Mouse (Mus musculus) Patski (cell line): Measurements from ENCODE around the gene 2200002J24Rik. TPM values are rescaled to one million over a fixed set of nuclear protein-coding genes. Genes with fewer than 3 reads are reported as not detected.

Experiments
- ATAC-seq: fragments of 100-300 bp; one replicate; pipeline ENCODE4 v1.8.0; 2021
- CTCF ChIA-PET: fragments of 350-600 bp; sonication (Branson Sonifier 250); formaldehyde crosslinking; loops from one replicate; lab custom pipeline; 2022; ENCODE audit warnings: inconsistent platforms; lab: Charles Lee
- POLR2A ChIA-PET: fragments of 350-600 bp; sonication (Branson Sonifier 250); formaldehyde crosslinking; loops from one replicate; lab custom pipeline; 2022; ENCODE audit warnings: antibody characterized with exemption, inconsistent platforms; lab: Charles Lee
- DNase-seq: peaks from one replicate; pipeline ENCODE4 v3.0.0-alpha.2; 2011; ENCODE audit warnings: low read depth, low spot score
- H3K27me3 ChIP-seq: fragments of 371-371 bp; one replicate; pipeline ENCODE4 v1.5.1; 2021
- CTCF ChIP-seq: fragments of 100-300 bp; IDR thresholded peaks from one replicate; pipeline ENCODE4 v1.5.1; 2021
- in situ Hi-C: fragments of 300-500 bp; cut with MboI; formaldehyde crosslinking; loops from 3 replicates; pipeline ENCODE4 v1.11.1; 2018; ENCODE audit warnings: low pct_unique_long_range_greater_than_20kb, mixed read lengths
- polyA plus RNA-seq: library from polyadenylated mRNA; unstranded; gene quantifications from one replicate; pipeline ENCODE4 v1.2.3, GENCODE M21; 2021

Gene 2200002J24Rik
- polyA plus RNA-seq: 0.13 TPM

DNA sequence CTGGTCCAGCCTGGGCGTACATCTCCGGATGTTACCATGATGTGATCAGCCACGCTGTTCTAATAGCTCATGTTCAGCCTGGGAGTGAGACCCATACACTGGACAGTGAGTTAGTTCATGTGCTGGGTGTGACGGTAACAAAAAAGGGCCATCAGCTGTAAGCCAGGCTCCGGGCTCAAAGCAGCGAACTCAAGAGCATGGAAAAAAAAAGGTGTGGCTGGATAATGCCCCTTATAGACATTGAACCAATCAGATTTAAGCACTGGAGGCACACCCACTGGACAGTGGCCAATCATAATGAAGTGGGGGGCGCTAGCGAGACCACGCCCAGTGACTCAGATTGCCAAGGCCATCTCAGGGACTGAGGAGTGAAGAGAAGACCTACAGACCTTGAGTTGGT lies at the start of gene 2200002J24Rik:
2200002J24Rik (plus strand) TSS at position 338 of the 400 bp plus-strand sequence.
- ATAC-seq: no peak
- peaks cover 10% of the 10 kb centered on the region for H3K27me3 ChIP-seq
- ChIA-PET POLR2A (no interaction called here), CTCF (no interaction called here)
- in situ Hi-C loops: no loop called here
- no peak for DNase-seq
- TF ChIP-seq CTCF: no peak

GRCm38 (mm10) chr7:30649591-30650540 lies 48.9 kb upstream of the 2200002J24Rik start, which contains the start of gene Rbm42:
Rbm42 (minus strand) TSS chr7:30650317.
- DNase-seq (peak; percentile 91), ATAC-seq (peak; percentile 96)
- in situ Hi-C loops: no loop called here
- ChIA-PET POLR2A (interaction anchor here (0.5 to 1.2 kb wide), 2 partner anchors 13 to 15 kb away, joined by 3 to 5 read pairs; partner anchors contain the start of gene Haus5), CTCF (interaction anchor here (1.0 to 1.4 kb wide), 2 partner anchors 18 to 24 kb away, joined by 3 to 4 read pairs; partner anchors contain the start of gene Cox6b1)
- H3K27me3 ChIP-seq: no peaks in the 10 kb centered on the region
- no peak for TF ChIP-seq CTCF

DNA sequence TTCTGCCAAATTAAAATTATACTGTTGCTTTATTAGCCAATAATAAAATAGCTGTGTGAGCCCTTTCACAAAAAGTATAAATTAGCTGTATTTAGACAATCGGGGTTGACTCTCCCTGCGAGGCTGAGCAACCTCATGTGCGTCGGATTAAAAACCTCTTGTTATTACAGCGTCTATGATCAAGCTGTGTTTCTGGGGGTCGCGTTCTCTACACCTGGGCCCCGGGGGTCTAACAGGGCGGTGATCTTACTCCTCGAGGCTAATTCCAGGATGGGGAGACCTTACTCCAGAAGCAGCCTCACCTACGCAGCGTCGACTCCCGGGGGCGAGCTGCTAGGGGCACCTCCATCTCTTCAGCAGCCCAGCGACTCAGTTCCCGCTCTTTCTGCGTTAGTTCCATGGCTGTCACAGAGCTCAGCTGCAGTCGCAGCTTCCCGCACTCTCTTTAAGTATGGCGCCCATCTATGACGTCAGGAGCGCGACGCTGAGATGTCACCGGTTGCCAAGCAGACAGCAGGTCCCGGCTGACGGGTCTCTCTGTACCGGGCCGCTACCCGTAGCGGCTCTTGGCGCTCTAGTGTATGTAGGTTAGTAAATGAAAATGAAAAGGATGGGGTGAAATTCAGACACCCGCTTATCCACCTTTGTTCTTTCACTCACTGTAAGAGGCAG lies 34.1 kb upstream of the 2200002J24Rik start, which contains the start of gene Haus5:
Haus5 (minus strand) TSS at position 466 of the 672 bp plus-strand sequence.
- in situ Hi-C loops: no loop called here
- ATAC-seq: peak; percentile 56
- POLR2A ChIA-PET: interaction anchor here (0.5 to 1.7 kb wide), 7 partner anchors 12 to 455 kb away, joined by 3 to 10 read pairs (median 3); partner anchors contain the start of gene Rbm42
- TF ChIP-seq CTCF: no peak
- peak; percentile 55 for DNase-seq
- no peaks in the 10 kb centered on the region for H3K27me3 ChIP-seq
- CTCF ChIA-PET: no interaction called here

DNA sequence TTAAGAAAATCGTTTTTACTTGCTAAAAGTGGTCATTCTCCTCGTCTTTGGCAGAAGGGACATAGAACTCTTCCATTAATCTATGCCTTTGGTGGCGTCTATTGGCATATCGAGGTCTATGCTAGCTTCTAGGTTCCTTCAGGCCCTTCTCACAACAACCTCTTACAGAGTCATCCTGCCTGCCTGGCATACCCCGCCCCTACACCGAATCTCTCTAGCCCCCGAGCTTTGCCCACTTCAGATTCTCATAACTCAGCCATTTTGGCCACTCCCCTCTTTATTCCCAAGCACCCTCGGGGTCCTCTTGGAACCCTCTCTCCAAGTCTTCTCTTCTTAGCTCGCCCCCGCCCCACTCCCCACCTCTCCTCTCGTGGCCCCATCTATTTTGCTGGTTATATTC lies 33.4 kb upstream of the 2200002J24Rik start:
- no peaks in the 10 kb centered on the region for H3K27me3 ChIP-seq
- DNase-seq: no peak
- ATAC-seq: peak; percentile 32
- ChIA-PET POLR2A (interaction anchor here (0.5 to 1.7 kb wide), 4 partner anchors 14 to 66 kb away, joined by 3 to 5 read pairs (median 3); partner anchors contain the start of gene Rbm42), CTCF (interaction anchor here (1.1 to 1.3 kb wide), 2 partner anchors 20 to 51 kb away, joined by 3 to 4 read pairs; no protein-coding TSS in a partner anchor)
- in situ Hi-C loops: no loop called here
- TF ChIP-seq CTCF: no peak

- no peak for ATAC-seq
Observed at GRCm38 (mm10) chr7:30669229-30669628, 29.5 kb upstream of the 2200002J24Rik start.

GRCm38 (mm10) chr7:30671480-30671879 lies 27.2 kb upstream of the 2200002J24Rik start, which contains the start of gene Pmis2:
Pmis2 (minus strand) TSS chr7:30671605.
- DNase-seq (no peak), ATAC-seq (no peak)
- TF ChIP-seq CTCF: no peak
- ChIA-PET CTCF (no interaction called here), POLR2A (interaction anchor here (0.5 kb wide), 1 partner anchor 46 kb away, joined by 4 read pairs; no protein-coding TSS in a partner anchor)
- in situ Hi-C loops: loop anchor here (10.0 kb wide), 1 partner anchor 183 kb away; the partner anchor contains the start of gene Ffar3
- peaks cover 9% of the 10 kb centered on the region for H3K27me3 ChIP-seq

More at GRCm38 (mm10) chr7:30669229-30669628, 29.5 kb upstream of the 2200002J24Rik start:
- CTCF ChIA-PET: interaction anchor here (1.1 to 1.6 kb wide), 5 partner anchors 14 to 97 kb away, joined by 3 to 6 read pairs (median 3); no protein-coding TSS in a partner anchor
- peak; percentile 61 for TF ChIP-seq CTCF
- peaks cover 5% of the 10 kb centered on the region for H3K27me3 ChIP-seq
- in situ Hi-C loops: no loop called here
- POLR2A ChIA-PET: interaction anchor here (0.6 kb wide), 1 partner anchor 1776 kb away, joined by 3 read pairs; no protein-coding TSS in a partner anchor
- DNase-seq: no peak

- DNase-seq (peak; percentile 24), ATAC-seq (no peak)
- peak; percentile 33 for TF ChIP-seq CTCF
- ChIA-PET POLR2A (interaction anchor here (0.7 kb wide), 1 partner anchor 36 kb away, joined by 3 read pairs; no protein-coding TSS in a partner anchor), CTCF (no interaction called here)
- in situ Hi-C loops: loop anchor here (10.0 kb wide), 1 partner anchor 176 kb away; the partner anchor contains the start of gene Ffar3
- H3K27me3 ChIP-seq: peaks cover 9% of the 10 kb centered on the region
Observed at GRCm38 (mm10) chr7:30678263-30678975, 20.3 kb upstream of the 2200002J24Rik start.

DNA sequence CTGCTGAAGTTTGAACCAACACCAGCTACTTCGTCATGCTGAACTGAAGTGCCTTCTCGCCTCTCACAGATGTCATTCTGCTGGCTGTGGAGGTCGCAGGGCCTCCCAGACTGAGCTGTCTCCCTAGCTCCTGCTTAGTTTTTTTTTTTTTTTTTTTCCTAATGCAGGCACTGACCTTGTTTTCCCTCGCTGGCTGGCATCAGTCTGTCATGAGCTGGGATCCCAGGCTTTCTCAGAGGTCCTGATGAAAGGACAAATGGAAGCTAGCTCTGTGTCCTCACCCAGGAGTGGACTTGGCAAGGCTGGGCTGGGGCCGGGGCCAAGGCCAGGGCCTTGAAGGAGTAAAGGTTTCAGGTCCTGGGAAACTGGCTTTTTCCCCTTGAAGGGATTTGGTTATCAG lies 16.8 kb upstream of the 2200002J24Rik start:
- in situ Hi-C loops: no loop called here
- H3K27me3 ChIP-seq: no peaks in the 10 kb centered on the region
- TF ChIP-seq CTCF: no peak
- POLR2A ChIA-PET: no interaction called here
- CTCF ChIA-PET: no interaction called here
- DNase-seq: no peak
- ATAC-seq: no peak

DNA sequence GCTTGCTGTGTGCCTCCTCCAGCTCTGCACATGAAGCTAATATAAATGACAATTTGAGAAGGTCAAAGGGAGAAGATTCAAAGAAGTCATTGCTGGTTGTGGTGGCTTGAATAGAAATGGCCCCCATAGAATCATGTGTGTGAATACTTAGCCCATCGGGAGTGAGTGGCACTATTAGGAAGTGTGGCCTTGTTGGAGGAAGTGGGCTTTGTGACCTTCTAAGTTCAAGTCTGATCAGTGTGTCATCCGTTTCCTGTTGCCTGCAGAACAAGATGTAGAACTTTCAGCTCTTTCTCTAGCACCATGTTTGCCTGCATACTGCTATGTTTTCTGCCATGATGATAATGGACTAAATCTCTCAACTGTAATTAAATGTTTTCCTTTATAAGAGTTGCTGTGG lies 15.3 kb upstream of the 2200002J24Rik start:
- ATAC-seq (no peak), DNase-seq (no peak)
- ChIA-PET POLR2A (no interaction called here), CTCF (interaction anchor here (0.7 to 1.6 kb wide), 2 partner anchors 11 to 14 kb away, joined by 3 to 6 read pairs; no protein-coding TSS in a partner anchor)
- in situ Hi-C loops: no loop called here
- no peaks in the 10 kb centered on the region for H3K27me3 ChIP-seq
- TF ChIP-seq CTCF: no peak
